Mouse (Mus musculus) right cerebral cortex, postnatal 25 days (tissue): ENCODE data around the gene Gm5538.

Source experiments
- DNase-seq: peaks from one replicate; pipeline ENCODE4 v3.0.0; 2022

Gm5538 gene

DNA sequence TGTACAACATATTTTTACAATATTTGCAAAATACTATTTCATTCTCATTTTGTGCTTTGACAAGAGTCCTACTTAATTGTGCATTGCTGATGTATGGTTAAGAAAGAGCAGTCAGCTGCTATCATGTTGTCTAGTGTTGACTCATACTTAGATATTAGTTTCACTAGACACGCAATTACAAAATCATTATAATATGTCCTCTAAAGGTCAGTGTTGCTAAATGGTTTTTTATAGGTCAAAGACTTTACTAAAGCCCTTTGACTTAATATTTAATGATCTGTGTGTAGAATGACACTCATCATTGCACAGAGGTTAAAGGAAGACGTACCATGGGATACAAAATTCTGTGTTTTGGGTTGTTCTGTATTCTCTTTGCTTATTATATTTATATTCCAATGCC lies at the start of gene Gm5538:
TSS of gene Gm5538 (plus strand) at position 301 of the 400 bp plus-strand sequence.
- DNase-seq = no peak

DNA sequence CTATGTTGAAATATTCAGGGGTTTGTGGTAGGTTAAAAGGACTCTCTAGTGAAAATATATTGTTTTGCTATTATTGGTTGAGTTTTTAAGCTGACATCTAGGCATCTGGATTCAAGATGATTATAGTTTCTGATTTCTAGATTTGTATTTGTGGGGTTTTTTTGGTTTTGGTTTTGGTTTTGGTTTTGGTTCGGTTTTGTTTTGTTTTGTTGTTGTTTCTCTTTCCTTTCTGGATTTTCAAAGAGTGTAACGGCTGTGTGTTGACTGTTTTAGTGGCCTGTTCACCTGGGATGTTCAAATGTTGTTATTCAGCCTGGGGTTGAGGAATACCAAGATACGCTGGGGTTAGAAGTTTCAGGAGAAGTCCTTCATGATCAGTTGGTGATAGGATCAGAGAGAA lies 32.2 kb upstream of the Gm5538 start:
- no peak for DNase-seq

DNA sequence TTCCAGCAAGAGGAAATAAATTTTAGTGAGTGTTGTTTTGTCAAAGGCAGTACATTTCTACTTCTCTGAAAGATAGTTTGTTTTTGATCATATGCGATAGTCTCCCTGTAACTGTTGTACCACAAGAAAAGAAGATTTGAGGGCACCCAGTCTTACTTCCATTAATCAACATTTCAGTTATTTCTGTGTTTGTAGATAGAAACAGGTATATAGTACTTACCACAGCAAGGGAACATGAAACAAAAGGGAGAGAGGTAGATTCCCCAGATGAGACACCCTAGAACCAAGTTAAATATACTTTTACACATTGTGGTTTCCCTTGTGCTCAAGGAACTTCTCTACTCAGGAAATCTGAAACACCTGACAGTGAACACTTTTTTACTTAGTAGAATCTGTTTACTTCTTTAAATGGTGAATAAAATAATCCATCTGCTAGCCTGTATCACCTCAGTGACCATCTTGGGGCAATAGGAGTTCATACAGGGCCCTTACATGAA lies 26.9 kb upstream of the Gm5538 start:
- DNase-seq = no peak

DNA sequence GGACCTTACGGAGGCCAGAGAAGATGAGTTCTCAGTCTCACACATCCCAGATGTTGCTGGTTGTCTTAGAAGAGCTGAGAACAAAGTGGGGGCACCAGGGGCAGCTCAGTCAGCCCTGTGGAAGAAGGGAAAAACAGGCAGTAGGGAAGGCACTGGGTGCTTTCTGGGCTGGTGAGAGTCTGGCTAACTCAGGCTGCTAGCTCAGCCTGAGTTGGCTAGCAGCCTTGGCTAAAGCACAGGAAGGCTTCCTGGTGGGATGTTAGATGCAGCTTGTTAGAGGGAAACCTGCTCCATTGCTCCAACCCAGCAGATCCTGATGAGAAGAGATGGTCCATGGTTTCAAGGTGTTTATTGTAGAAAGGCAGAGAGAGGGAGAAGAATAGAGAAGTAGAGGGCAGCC lies 10.3 kb downstream of the Gm5538 start:
- no peak for DNase-seq

DNA sequence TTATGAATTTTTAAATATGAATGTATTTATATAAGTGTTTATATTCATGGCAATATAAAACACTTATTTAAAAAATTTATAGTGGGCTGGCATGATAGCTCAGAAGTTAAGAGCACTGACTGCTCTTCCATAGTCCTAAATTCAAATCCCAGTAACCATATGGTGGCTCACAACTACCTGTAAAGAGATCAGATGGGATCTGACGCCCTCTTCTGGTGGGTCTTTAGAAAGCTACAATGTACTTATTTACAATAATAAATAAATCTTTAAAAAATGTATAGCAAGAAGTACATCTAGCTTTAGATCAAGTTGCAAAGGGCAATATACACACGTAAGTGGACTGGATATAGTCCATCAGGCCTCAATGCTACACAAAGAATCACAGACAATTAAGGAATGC lies 14.6 kb downstream of the Gm5538 start:
- DNase-seq = no peak
